Mouse (Mus musculus) liver, embryonic 14.5 days (tissue): ENCODE data around the gene Pml. TPM values are rescaled to one million over a fixed set of nuclear protein-coding genes. Genes with fewer than 3 reads are reported as not detected.
A peak's percentile ranks its signal among the peaks of the same experiment; 100 is the strongest.

Experiments
- ATAC-seq: fragments of 200-750 bp; cut with Nextera tagmentation; 2 replicates; pipeline ENCODE4 v1.8.0; 2017; ENCODE audit warnings: moderate number of reproducible peaks, mild to moderate bottlenecking, moderate library complexity; ENCODE audit not compliant: insufficient read depth
- DNase-seq, 3 experiments: peaks; one replicate each; pipeline ENCODE4 v3.0.0-alpha.2; 2012 to 2013; ENCODE audit warnings: low read depth in 3 of 3, low spot score in 3 of 3
- H3K27ac ChIP-seq: fragments of 300-500 bp; sonication (generic); 2 replicates; pipeline ENCODE4 v1.5.1; 2014; ENCODE audit warnings: moderate library complexity, mild to moderate bottlenecking, control low read depth, inconsistent platforms
- H3K27me3 ChIP-seq: fragments of 300-500 bp; sonication (generic); 2 replicates; pipeline ENCODE4 v1.6.1; 2014; ENCODE audit warnings: mild to moderate bottlenecking, low read length, moderate library complexity; ENCODE audit not compliant: control insufficient read depth, insufficient read depth
- H3K36me3 ChIP-seq: fragments of 300-500 bp; sonication (generic); replicated peaks from 2 replicates; pipeline ENCODE4 v1.6.1; 2014; ENCODE audit warnings: low read depth; ENCODE audit not compliant: control insufficient read depth, insufficient read depth
- H3K4me1 ChIP-seq, 2 experiments: fragments of 200-500 bp in 1 of 2; fragments of 300-500 bp in 1 of 2; sonication (generic) in 1 of 2; replicated peaks; 2 replicates each; pipeline ENCODE4 v1.6.1; 2012 to 2014; ENCODE audit warnings: antibody characterized with exemption in 1 of 2, inconsistent platforms in 1 of 2, low read length in 1 of 2; ENCODE audit not compliant: control insufficient read depth in 2 of 2, insufficient read depth in 2 of 2
- H3K4me2 ChIP-seq: fragments of 300-500 bp; sonication (generic); 2 replicates; pipeline ENCODE4 v1.6.1; 2014; ENCODE audit warnings: low read depth, mild to moderate bottlenecking, control low read depth, moderate library complexity
- H3K4me3 ChIP-seq, 2 experiments: fragments of 200-500 bp in 1 of 2; fragments of 300-500 bp in 1 of 2; sonication (generic) in 1 of 2; 2 replicates each; pipeline ENCODE4 v1.5.1; 2012 to 2014; ENCODE audit warnings: low read depth in 2 of 2, low read length in 2 of 2, mild to moderate bottlenecking in 2 of 2, control low read depth in 1 of 2, inconsistent platforms in 1 of 2, moderate library complexity in 1 of 2; ENCODE audit not compliant: insufficient read depth in 1 of 2
- H3K9ac ChIP-seq: fragments of 300-500 bp; sonication (generic); replicated peaks from 2 replicates; pipeline ENCODE4 v1.6.1; 2014; ENCODE audit warnings: mild to moderate bottlenecking, control low read depth, moderate library complexity
- H3K9me3 ChIP-seq: fragments of 300-500 bp; sonication (generic); 2 replicates; pipeline ENCODE4 v1.6.1; 2016; ENCODE audit warnings: low read length, mixed read lengths; ENCODE audit not compliant: control insufficient read depth
- CTCF ChIP-seq: IDR thresholded peaks from 2 replicates; pipeline ENCODE4 v1.5.1; 2016; ENCODE audit warnings: antibody characterized with exemption, low read depth, control low read depth
- EP300 ChIP-seq: IDR thresholded peaks from 2 replicates; pipeline ENCODE4 v1.6.1; 2016; ENCODE audit warnings: antibody characterized with exemption, low read depth
- WGBS: fragments of 180-500 bp; shearing (Covaris S2); extraction: QIAGEN DNeasy Blood & Tissue Kit; methylation state at CpG from one replicate; pipeline ENCODE4 v1.1.7; 2014; ENCODE audit not compliant: insufficient replicate concordance; 5-methylcytosine and 5-hydroxymethylcytosine counted together
- polyA plus RNA-seq, 2 experiments: library from polyadenylated mRNA; depleted of rRNA in 1 of 2; stranded (reverse) in 1 of 2; unstranded in 1 of 2; fragments of >200 nt; fragmentation: Nextera tagmentation in 1 of 2; extraction: Ambion mirVana in 1 of 2; gene quantifications; 2 replicates each; pipeline versions ENCODE4 v1.2.1 to v1.2.3; 2012 to 2014

Pml gene
- polyA plus RNA-seq, 2 experiments: 17.1 to 17.6 TPM

DNA sequence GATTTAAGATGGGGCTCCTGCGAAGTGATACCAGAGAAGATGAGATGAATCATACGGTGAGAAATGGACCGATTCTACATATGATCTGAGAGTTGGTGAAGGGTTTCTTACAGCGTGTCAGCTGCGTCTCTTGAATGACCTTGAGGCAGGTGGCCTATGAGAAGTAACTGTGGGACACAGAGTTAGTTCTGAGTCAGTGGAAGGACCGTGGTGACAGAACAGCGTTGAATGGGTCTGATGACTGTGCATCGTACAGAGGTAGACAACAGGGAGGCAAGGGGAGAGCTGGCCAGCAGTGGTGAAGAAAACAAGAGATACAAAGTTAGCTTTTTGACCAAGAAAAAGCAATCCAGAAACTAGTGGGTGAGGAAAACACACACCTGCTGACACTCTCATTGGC is 736 bp upstream of the Pml start:
- Histone ChIP-seq H3K4me2 (peak overlapping the region; percentile 73), H3K4me3 (peak overlapping the region in 1 of 2 experiments; percentile 87; a peak in 1 of 4 replicates), H3K27me3 (no peaks in the 10 kb centered on the region), H3K9me3 (no peaks in the 10 kb centered on the region), H3K4me1 (peaks cover 15 to 27% of the 10 kb centered on the region in 2 experiments), H3K9ac (peak overlapping the region; percentile 81), H3K36me3 (peaks cover under 1% of the 10 kb centered on the region), H3K27ac (peak overlapping the region; percentile 92)
- TF ChIP-seq CTCF (no peak), EP300 (no peak)
- DNase-seq (no peak), ATAC-seq (no peak)
- WGBS: 77% methylated on average over 8 of the region's 8 CpGs

DNA sequence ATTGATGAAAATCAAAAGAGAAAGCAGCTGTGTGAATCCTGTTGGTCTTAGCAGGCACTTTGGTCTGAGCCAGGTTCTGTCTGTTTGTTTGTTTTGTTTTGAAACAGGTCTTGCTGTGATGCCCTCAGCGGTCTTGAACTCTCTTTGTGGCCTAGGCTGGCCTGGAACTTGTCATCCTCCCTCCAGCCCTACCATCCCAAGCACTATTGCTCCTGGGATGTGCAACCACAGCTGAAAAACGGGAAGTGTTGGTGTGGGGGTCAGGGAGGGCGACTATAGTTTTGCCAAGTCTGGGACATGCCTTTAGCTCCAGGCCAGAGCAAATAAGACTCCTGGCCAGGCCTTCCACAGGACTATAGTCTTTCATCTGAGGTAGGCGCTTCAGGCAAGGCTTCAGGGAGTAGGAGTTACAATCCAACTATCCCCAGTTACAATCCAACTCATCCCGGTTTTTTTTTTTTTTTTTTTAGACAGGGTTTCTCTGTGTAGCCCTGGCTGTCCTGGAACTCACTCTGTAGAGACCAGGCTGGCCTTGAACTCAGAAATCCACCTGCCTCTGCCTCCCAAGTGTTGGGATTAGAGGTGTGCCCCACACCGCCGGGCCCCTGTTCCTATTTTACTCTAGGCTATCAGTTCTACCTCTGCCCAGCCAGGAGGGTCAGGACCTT is 706 bp downstream of the Pml start:
- Histone ChIP-seq H3K27ac (peak overlapping the region; percentile 92), H3K9me3 (no peaks in the 10 kb centered on the region), H3K4me2 (peak overlapping the region; percentile 73), H3K27me3 (no peaks in the 10 kb centered on the region), H3K9ac (peak overlapping the region; percentile 81), H3K4me1 (peaks cover 28 to 34% of the 10 kb centered on the region in 2 experiments), H3K36me3 (peaks cover 15% of the 10 kb centered on the region), H3K4me3 (peak overlapping the region; percentile 87 to 95)
- DNase-seq: peak in 1 of 3 experiments; percentile 29
- TF ChIP-seq CTCF: no peak
- no peak for TF ChIP-seq EP300
- peak; percentile 10; the same call in 1 of the 2 replicates for ATAC-seq
- WGBS: 6% methylated on average over 7 of the region's 7 CpGs

DNA sequence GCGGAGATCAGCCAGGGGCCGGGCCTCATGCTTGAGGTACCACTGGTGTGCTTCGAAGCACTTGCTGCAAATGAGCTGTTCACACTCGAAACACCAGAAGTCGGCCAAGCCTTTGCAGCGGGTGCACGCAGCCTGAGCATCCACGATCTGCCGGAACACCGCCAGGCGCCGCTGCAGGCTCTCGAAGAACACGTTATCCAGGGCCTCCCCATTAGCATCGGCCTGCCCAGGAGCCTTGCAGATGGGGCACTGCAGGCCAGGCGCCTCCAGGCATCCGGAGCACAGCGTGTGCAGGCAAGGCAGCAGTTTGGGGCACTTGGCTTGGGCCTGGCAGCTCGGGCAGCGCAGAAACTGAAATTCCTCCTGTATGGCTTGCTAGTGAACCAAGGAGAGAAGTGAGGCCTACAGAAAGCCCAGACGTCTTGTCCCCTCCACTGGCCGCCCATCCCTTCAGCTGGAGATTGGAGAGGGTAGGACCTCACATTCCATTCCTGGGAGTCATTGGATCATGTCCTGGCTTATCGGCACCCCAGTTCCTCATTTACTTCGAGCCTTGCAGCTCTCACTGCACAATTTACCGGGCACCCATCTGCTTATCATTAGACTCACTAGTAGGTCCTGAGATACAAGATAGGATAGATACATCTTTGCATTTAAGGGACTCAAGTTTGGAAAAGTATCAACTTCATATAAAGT is 2.4 kb downstream of the Pml start:
- H3K9ac ChIP-seq: peak overlapping the region; percentile 81
- H3K9me3 ChIP-seq: no peaks in the 10 kb centered on the region
- 7% methylated on average over 25 of the region's 25 CpGs for WGBS
- ATAC-seq (peak; percentile 82), DNase-seq (peak; percentile 72 to 77 (median 77))
- TF ChIP-seq CTCF: peak; percentile 98
- no peak; the same call in 1 of the 2 replicates for TF ChIP-seq EP300
- peak overlapping the region; percentile 87 to 95 for H3K4me3 ChIP-seq
- peak overlapping the region; percentile 73 for H3K4me2 ChIP-seq
- peaks cover 40 to 41% of the 10 kb centered on the region in 2 experiments for H3K4me1 ChIP-seq
- no peaks in the 10 kb centered on the region for H3K27me3 ChIP-seq
- peak overlapping the region; percentile 92 for H3K27ac ChIP-seq
- H3K36me3 ChIP-seq: peaks cover 30% of the 10 kb centered on the region

DNA sequence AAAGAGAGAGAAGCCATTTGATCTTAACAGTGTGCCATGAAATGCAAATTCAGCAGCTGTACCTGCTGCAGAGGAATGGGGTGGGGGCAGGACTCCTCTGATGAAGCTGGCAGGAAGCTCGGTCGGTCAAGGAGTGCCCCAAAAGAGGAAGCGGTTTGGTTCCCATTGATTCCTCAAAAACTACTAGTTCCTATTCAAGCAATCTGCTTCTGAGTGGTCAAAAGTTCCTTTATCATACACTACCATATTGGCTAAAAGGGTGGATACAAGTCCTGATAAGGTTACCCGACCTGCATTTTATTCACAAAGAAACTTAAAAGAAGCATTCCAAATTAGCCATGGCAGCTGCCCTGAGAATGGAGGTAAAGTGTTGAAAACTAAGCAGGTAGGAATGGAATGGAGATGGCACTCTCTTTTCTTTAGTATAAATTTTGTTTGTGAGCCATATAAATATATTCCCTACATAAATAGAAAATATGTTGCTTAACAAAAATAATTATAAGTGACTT is 3.4 kb downstream of the Pml start:
- Histone ChIP-seq H3K27ac (peak overlapping the region; percentile 92), H3K9ac (peak overlapping the region; percentile 81), H3K4me3 (peak overlapping the region; percentile 87 to 95), H3K4me2 (peak overlapping the region; percentile 73), H3K36me3 (peaks cover 32% of the 10 kb centered on the region), H3K9me3 (no peaks in the 10 kb centered on the region), H3K4me1 (peaks cover 41 to 42% of the 10 kb centered on the region in 2 experiments), H3K27me3 (no peaks in the 10 kb centered on the region)
- ATAC-seq (peak; percentile 47), DNase-seq (peak; percentile 71 to 79 (median 78))
- TF ChIP-seq CTCF (no peak), EP300 (peak; percentile 86)
- 6% methylated on average over 4 of the region's 4 CpGs for WGBS

DNA sequence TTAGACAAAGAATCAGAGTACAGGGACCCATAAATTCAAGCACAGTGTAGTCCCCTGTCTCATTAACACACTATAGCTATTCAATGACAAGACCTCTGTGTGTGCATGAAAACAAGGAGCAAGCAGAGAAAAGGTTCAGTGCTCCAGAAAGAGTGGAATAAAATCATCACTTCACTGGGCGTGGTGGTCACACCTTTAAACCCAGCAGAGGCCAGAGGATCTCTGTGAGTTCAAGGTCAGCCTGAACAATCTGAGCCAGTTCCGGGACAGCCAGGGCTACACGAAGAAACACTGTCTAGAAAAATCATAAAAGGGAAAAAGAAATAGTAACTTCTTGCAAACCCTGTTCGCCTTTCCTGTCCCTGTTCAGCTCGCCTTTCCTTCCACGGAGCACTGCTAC is 5.9 kb downstream of the Pml start:
- DNase-seq (no peak), ATAC-seq (no peak)
- 86% methylated on average over 6 of the region's 6 CpGs for WGBS
- Histone ChIP-seq H3K36me3 (peaks cover 40% of the 10 kb centered on the region), H3K9me3 (no peaks in the 10 kb centered on the region), H3K27ac (peak overlapping the region; percentile 5; the same call in 1 of the 2 replicates), H3K4me3 (no peak overlapping the region), H3K9ac (no peak overlapping the region; the same call in 1 of the 2 replicates), H3K4me2 (peak overlapping the region; percentile 74), H3K27me3 (no peaks in the 10 kb centered on the region), H3K4me1 (peaks cover 32 to 33% of the 10 kb centered on the region in 2 experiments)
- no peak for TF ChIP-seq EP300
- no peak for TF ChIP-seq CTCF
